Mouse (Mus musculus) layer of hippocampus, adult 9-10 months (tissue): Measurements from ENCODE around the gene Swsap1.

Experiments used
- DNase-seq: peaks from one replicate; pipeline ENCODE4 v3.0.0; 2022; ENCODE audit warnings: low spot score

Gene Swsap1

GRCm38 (mm10) chr9:21968883-21969282, 13.3 kb downstream of the Swsap1 start:
- DNase-seq = no peak

- no peak for DNase-seq
These were observed 13.7 kb downstream of the Swsap1 start for GRCm38 (mm10) chr9:21969304-21969703.

- DNase-seq = no peak
These were observed 21.1 kb downstream of the Swsap1 start for GRCm38 (mm10) chr9:21976626-21977175.

GRCm38 (mm10) chr9:21977331-21977730, 21.8 kb downstream of the Swsap1 start:
- no peak for DNase-seq

GRCm38 (mm10) chr9:21977972-21978371, 22.4 kb downstream of the Swsap1 start:
- no peak for DNase-seq

GRCm38 (mm10) chr9:21978398-21979128, 23.0 kb downstream of the Swsap1 start:
- no peak for DNase-seq

- no peak for DNase-seq
These were observed 28.4 kb downstream of the Swsap1 start for GRCm38 (mm10) chr9:21983911-21984310.

GRCm38 (mm10) chr9:21987592-21988342, 32.2 kb downstream of the Swsap1 start:
- no peak for DNase-seq

- no peak for DNase-seq
These were observed 33.0 kb downstream of the Swsap1 start for GRCm38 (mm10) chr9:21988421-21989101.

- DNase-seq = no peak
These were observed 33.9 kb downstream of the Swsap1 start, which contains the start of gene Rgl3 for GRCm38 (mm10) chr9:21989230-21990110. Gene Rgl3 (minus strand): TSS chr9:21989446.

GRCm38 (mm10) chr9:21992227-21992626, 36.7 kb downstream of the Swsap1 start:
- no peak for DNase-seq

- no peak for DNase-seq
These were observed 40.8 kb downstream of the Swsap1 start for GRCm38 (mm10) chr9:21996178-21996867.

- no peak for DNase-seq
These were observed 44.7 kb downstream of the Swsap1 start for GRCm38 (mm10) chr9:22000296-22000695.

GRCm38 (mm10) chr9:22001633-22002032, 46.1 kb downstream of the Swsap1 start:
- no peak for DNase-seq

- peak; percentile 98 for DNase-seq
These were observed 46.9 kb downstream of the Swsap1 start, which contains the start of the genes Ccdc151 and Prkcsh for GRCm38 (mm10) chr9:22002194-22003162. Gene Ccdc151 (minus strand): TSS chr9:22002634. Gene Prkcsh (plus strand): TSS chr9:22002806.

- DNase-seq = peak; percentile 26
These were observed 47.6 kb downstream of the Swsap1 start for GRCm38 (mm10) chr9:22003163-22003554.

- DNase-seq = no peak
These were observed 49.0 kb downstream of the Swsap1 start for GRCm38 (mm10) chr9:22004546-22004945.
